Mouse (Mus musculus) kidney, postnatal 0 days (tissue): ENCODE data around the gene Map3k14. TPM values are rescaled to one million over a fixed set of nuclear protein-coding genes. Genes with fewer than 3 reads are reported as not detected.

ENCODE experiments used
- ATAC-seq: fragments of 200-750 bp; cut with Nextera tagmentation; replicated peaks from 2 replicates; pipeline ENCODE4 v1.8.0; 2017; ENCODE audit warnings: low read depth, moderate number of reproducible peaks, moderate TSS enrichment, moderate library complexity; ENCODE audit not compliant: low FRiP score
- DNase-seq: peaks from one replicate; pipeline ENCODE4 v3.0.0-alpha.2; 2016; ENCODE audit warnings: low spot score
- H3K27ac ChIP-seq: fragments of 300-500 bp; sonication (generic); 2 replicates; pipeline ENCODE4 v1.5.1; 2014; ENCODE audit warnings: mild to moderate bottlenecking
- H3K27me3 ChIP-seq: fragments of 300-500 bp; sonication (generic); 2 replicates; pipeline ENCODE4 v1.6.1; 2014; ENCODE audit warnings: low read length, mixed read lengths; ENCODE audit not compliant: insufficient read depth
- H3K36me3 ChIP-seq: fragments of 300-500 bp; sonication (generic); 2 replicates; pipeline ENCODE4 v1.6.1; 2014; ENCODE audit warnings: low read length, mixed read lengths; ENCODE audit not compliant: insufficient read depth
- H3K4me1 ChIP-seq: fragments of 300-500 bp; sonication (generic); replicated peaks from 2 replicates; pipeline ENCODE4 v1.6.1; 2014; ENCODE audit warnings: antibody characterized with exemption, low read length, mixed read lengths; ENCODE audit not compliant: insufficient read depth
- H3K4me2 ChIP-seq: fragments of 300-500 bp; sonication (generic); 2 replicates; pipeline ENCODE4 v1.6.1; 2014; ENCODE audit warnings: mild to moderate bottlenecking, low read length, moderate library complexity, mixed read lengths
- H3K4me3 ChIP-seq: fragments of 300-500 bp; sonication (generic); replicated peaks from 2 replicates; pipeline ENCODE4 v1.5.1; 2014; ENCODE audit warnings: low read depth, low read length
- H3K9ac ChIP-seq: fragments of 300-500 bp; sonication (generic); 2 replicates; pipeline ENCODE4 v1.6.1; 2014; ENCODE audit warnings: low read depth, low read length
- H3K9me3 ChIP-seq: fragments of 300-500 bp; sonication (generic); replicated peaks from 2 replicates; pipeline ENCODE4 v1.6.1; 2016; ENCODE audit warnings: low read length, inconsistent platforms, mixed read lengths
- CTCF ChIP-seq: IDR thresholded peaks from 2 replicates; pipeline ENCODE4 v1.5.1; 2016; ENCODE audit warnings: antibody characterized with exemption, low read depth, mild to moderate bottlenecking, moderate library complexity
- WGBS: fragments of 180-500 bp; shearing (Covaris S2); extraction: QIAGEN DNeasy Blood & Tissue Kit; methylation state at CpG from one replicate; pipeline ENCODE4 v1.1.7; 2014; 5-methylcytosine and 5-hydroxymethylcytosine counted together
- polyA plus RNA-seq: library from polyadenylated mRNA; unstranded; fragments of >200 nt; fragmentation: Nextera tagmentation; extraction: Ambion mirVana; gene quantifications from 2 replicates; pipeline ENCODE4 v1.2.1, GENCODE M21; 2015

The Map3k14 gene
- polyA plus RNA-seq, 1 experiment from 2014 or later: 3.2 TPM

- TF ChIP-seq CTCF: no peak
- Histone ChIP-seq H3K27me3 (no peaks in the 10 kb centered on the region), H3K9me3 (no peaks in the 10 kb centered on the region), H3K9ac (no peak overlapping the region), H3K4me2 (no peak overlapping the region), H3K27ac (peak overlapping the region; percentile 64), H3K4me3 (no peak overlapping the region), H3K36me3 (no peaks in the 10 kb centered on the region), H3K4me1 (0 out of 2 replicates have a peak, but pooled peaks cover 19% of the 10 kb centered on the region)
- WGBS: 71% methylated on average over 5 of the region's 5 CpGs
- DNase-seq: no peak
- no peak for ATAC-seq
Measured at GRCm38 (mm10) chr11:103174411-103174832, 92.8 kb downstream of the Map3k14 start.

- H3K36me3 ChIP-seq: no peaks in the 10 kb centered on the region
- WGBS: 88% methylated on average over 11 of the region's 11 CpGs
- H3K27ac ChIP-seq: no peak overlapping the region
- no peak for TF ChIP-seq CTCF
- H3K9me3 ChIP-seq: no peaks in the 10 kb centered on the region
- no peak overlapping the region for H3K4me3 ChIP-seq
- ATAC-seq: no peak
- H3K27me3 ChIP-seq: no peaks in the 10 kb centered on the region
- no peak overlapping the region for H3K9ac ChIP-seq
- no peak for DNase-seq
- 0 out of 2 replicates have a peak, but pooled peaks cover 19% of the 10 kb centered on the region for H3K4me1 ChIP-seq
- H3K4me2 ChIP-seq: no peak overlapping the region
Measured at GRCm38 (mm10) chr11:103173771-103174344, 93.4 kb downstream of the Map3k14 start.

- no peak for TF ChIP-seq CTCF
- Histone ChIP-seq H3K4me3 (no peak overlapping the region), H3K27ac (peak overlapping the region; percentile 52; the same call in 1 of the 2 replicates), H3K4me1 (0 out of 2 replicates have a peak, but pooled peaks cover 19% of the 10 kb centered on the region), H3K27me3 (no peaks in the 10 kb centered on the region), H3K9ac (no peak overlapping the region), H3K4me2 (0 out of 2 replicates have a peak overlapping the region, but pooled peaks have one; percentile 1), H3K9me3 (no peaks in the 10 kb centered on the region), H3K36me3 (no peaks in the 10 kb centered on the region)
- DNase-seq (no peak), ATAC-seq (no peak)
- 78% methylated on average over 7 of the region's 7 CpGs for WGBS
Measured at GRCm38 (mm10) chr11:103173041-103173770, 94.1 kb downstream of the Map3k14 start.

DNA sequence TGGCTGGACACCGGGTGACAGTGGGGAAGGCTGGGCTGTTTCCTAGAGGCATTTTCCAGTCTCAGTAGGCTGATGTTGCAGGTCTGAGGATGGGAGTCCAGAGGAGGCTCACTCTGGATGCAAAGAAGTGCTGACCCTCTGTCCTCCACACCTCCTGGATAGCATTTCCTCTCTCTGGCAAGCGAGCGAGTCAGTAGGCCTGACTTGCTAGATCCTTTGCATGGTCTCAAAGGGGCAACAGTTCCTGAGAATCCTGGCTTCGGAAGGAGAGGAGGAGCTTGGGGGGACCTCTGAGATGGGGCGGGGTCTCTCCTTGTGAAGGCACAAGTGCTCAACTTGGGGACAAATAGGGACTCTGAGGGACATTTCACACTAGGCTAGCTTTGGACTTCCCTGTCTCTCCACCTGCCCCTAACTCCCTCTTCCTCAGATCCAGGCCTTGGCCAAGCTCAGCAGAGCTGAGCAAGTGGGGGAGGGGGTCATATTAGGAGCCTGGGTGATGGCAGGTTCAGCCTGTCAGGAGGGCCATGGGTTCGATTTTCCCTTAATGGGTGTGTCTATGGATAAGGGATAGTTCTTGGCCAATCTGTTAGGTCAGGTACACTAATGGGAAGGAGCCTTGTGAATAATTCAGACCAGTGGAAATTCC lies 94.8 kb downstream of the Map3k14 start:
- Histone ChIP-seq H3K27ac (peak overlapping the region; percentile 52; the same call in 1 of the 2 replicates), H3K9me3 (no peaks in the 10 kb centered on the region), H3K27me3 (no peaks in the 10 kb centered on the region), H3K4me2 (peak overlapping the region; percentile 1; the same call in 1 of the 2 replicates), H3K9ac (no peak overlapping the region), H3K36me3 (no peaks in the 10 kb centered on the region), H3K4me3 (no peak overlapping the region), H3K4me1 (0 out of 2 replicates have a peak, but pooled peaks cover 19% of the 10 kb centered on the region)
- DNase-seq (no peak), ATAC-seq (no peak)
- 72% methylated on average over 6 of the region's 6 CpGs for WGBS
- no peak for TF ChIP-seq CTCF

DNA sequence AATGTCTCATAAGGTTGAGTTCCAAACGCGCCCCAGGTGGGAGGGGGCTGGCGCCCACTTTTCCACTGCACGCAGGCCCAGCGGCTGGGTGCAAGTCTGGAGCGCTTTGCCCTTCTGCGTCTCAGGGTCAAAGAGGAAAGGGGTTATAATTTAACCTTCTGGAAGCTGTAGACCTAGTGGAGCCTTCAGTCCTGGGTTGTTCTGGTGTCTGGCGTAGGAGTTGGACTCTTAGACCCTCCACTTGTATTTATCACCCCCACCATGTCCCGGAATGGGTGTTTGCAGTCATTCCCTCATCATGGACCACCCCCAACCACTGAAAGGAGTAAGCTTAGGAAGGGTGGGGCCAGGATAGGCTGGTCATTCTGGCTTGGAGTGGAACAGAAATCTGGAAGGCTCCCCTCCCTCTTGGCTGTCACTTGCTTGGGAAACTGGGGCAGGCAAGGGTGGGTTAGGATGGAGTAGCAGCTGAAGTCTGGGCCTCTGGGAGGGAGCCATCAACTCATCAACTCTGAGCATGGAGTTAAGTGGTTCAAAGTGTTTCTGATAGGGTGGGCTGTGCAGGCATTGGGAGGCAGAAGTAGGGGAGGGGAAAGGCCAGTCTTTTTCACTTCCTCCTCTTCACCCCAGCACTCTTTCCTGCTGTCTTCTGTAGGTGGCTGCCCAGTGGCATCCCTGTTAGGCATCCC lies 95.4 kb downstream of the Map3k14 start:
- no peak for TF ChIP-seq CTCF
- H3K9me3 ChIP-seq: no peaks in the 10 kb centered on the region
- DNase-seq: no peak
- H3K4me1 ChIP-seq: 0 out of 2 replicates have a peak, but pooled peaks cover 19% of the 10 kb centered on the region
- H3K4me3 ChIP-seq: peak overlapping the region; percentile 69; the same call in 1 of the 2 replicates
- no peak overlapping the region for H3K9ac ChIP-seq
- 43% methylated on average over 9 of the region's 9 CpGs for WGBS
- peak overlapping the region; percentile 52; the same call in 1 of the 2 replicates for H3K27ac ChIP-seq
- no peaks in the 10 kb centered on the region for H3K36me3 ChIP-seq
- no peaks in the 10 kb centered on the region for H3K27me3 ChIP-seq
- ATAC-seq: peak; percentile 61
- H3K4me2 ChIP-seq: peak overlapping the region; percentile 99

DNA sequence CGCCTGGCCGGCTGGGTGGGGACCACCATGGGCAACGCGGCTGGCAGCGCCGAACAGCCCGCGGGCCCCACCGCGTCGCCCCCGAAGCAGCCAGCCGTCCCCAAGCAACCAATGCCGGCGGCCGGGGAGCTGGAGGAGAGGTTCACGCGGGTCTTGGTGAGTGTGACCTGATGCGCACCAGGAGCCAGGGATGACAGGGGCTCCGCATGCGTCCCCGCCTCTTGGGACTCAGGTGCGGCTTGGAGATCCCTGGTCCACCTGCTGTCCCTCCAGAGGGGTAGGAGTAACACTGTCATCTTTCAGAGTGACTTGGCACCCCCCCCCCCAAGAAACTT lies 96.0 kb downstream of the Map3k14 start:
- Histone ChIP-seq H3K9me3 (no peaks in the 10 kb centered on the region), H3K36me3 (no peaks in the 10 kb centered on the region), H3K4me1 (0 out of 2 replicates have a peak, but pooled peaks cover 19% of the 10 kb centered on the region), H3K4me3 (peak overlapping the region; percentile 69), H3K27ac (peak overlapping the region; percentile 52; the same call in 1 of the 2 replicates), H3K9ac (peak overlapping the region; percentile 71), H3K4me2 (peak overlapping the region; percentile 99), H3K27me3 (no peaks in the 10 kb centered on the region)
- TF ChIP-seq CTCF: no peak
- DNase-seq (no peak), ATAC-seq (0 out of 2 replicates have a peak, but pooled peaks have one; percentile 4)
- WGBS: 1% methylated on average over 22 of the region's 23 CpGs
